Mouse (Mus musculus): ENCODE results near the gene Ablim1. TPM values are rescaled to one million over a fixed set of nuclear protein-coding genes. Genes with fewer than 3 reads are reported as not detected.

The Ablim1 gene
- polyA plus RNA-seq, 1 experiment from 2014 or later = 6.1 TPM

DNA sequence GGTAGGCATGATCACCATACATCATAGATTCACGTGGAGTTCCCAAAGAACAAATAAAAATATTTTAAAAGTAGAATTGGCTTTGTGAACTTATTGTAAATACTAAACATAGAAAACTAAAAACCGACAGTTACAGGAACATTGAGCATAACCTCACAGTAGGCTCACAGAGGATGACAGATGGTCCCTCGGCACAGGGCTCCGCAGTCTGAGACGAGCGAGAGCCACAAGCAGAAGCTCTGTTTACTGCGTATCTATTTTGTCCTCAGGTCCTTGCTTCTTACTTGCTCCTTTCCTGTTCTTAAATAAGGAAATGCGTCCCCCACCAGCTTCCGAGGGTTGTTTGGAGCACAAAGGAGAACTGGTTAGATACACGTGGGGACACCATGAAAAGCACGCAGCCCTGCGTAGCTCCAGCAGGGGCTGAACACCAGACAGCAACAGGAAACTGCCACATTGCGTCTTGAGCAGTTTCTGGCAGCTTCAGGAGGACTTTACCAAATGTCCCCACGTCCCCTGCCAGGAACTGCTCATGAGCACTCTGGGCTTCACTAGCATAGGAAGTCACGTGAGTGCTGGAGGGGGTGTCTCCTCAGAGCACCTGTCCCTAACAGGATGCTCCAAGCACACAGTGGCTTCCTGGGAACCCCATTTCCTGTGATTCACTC lies 103.1 kb downstream of the Ablim1 start:
- Histone ChIP-seq H3K9me3 (replicated peaks) (no peaks in the 10 kb centered on the region), H3K27ac (no peak overlapping the region), H3K4me2 (no peak overlapping the region), H3K4me1 (no peaks in the 10 kb centered on the region), H3K36me3 (no peaks in the 10 kb centered on the region), H3K9ac (no peak overlapping the region), H3K4me3 (no peak overlapping the region), H3K27me3 (replicated peaks) (no peaks in the 10 kb centered on the region)
- no peak for ATAC-seq
- WGBS (ENCODE audit: insufficient replicate concordance) = 32% methylated on average over 15 of the region's 15 CpGs

DNA sequence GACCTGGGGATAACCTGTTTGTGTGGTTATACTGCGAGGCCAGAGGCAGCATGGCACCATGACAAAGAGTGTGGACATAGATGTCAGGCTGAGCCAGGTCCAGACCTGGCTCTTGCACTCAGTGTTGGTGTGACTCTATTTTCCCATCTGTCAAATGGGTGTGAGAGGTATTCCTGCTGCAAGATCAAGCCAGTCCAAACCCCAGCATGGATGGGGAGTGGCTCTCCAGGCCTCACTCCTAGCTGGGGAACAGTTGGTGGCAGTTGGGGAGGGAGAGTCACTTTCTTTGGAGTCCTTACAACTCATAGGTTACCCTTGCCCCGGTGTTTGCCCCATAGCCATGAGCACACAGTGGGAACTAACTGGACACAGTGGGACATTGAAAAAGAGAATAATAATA lies 103.8 kb downstream of the Ablim1 start:
- WGBS (ENCODE audit: insufficient replicate concordance) = 74% methylated on average over 2 of the region's 2 CpGs
- no peak for ATAC-seq

DNA sequence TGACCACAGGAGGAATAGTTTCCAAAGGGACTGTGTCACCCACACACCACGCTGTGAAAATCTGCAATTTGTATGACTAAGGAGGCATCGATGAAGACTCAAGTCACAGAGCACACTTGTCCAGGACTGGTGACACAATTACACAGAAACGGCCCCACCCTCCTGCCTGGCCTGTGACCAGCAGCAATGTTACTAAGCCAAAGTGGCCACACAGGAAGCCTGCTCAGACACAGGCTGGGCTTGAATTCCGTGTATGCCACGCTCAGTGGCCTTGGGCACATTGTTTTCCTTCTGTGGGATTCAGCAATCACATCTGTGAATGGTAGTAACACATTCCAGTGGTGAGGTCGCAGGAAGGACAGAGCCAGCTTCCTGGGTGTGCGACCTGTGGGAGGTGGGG lies 110.6 kb downstream of the Ablim1 start:
- H3K9me3 ChIP-seq (replicated peaks) = no peaks in the 10 kb centered on the region
- H3K4me2 ChIP-seq = no peak overlapping the region
- 55% methylated on average over 7 of the region's 7 CpGs for WGBS (ENCODE audit: insufficient replicate concordance)
- peaks cover 11% of the 10 kb centered on the region for H3K4me1 ChIP-seq
- H3K9ac ChIP-seq = no peak overlapping the region
- no peak overlapping the region for H3K27ac ChIP-seq
- H3K36me3 ChIP-seq = no peaks in the 10 kb centered on the region
- no peak for ATAC-seq
- H3K4me3 ChIP-seq = no peak overlapping the region
- no peaks in the 10 kb centered on the region; the same call in 1 of the 2 replicates for H3K27me3 ChIP-seq (replicated peaks)

More for the DNA sequence above, 103.8 kb downstream of the Ablim1 start:
- Histone ChIP-seq H3K27ac (no peak overlapping the region), H3K4me3 (no peak overlapping the region), H3K9me3 (replicated peaks) (no peaks in the 10 kb centered on the region), H3K4me1 (no peaks in the 10 kb centered on the region), H3K4me2 (no peak overlapping the region), H3K27me3 (replicated peaks) (no peaks in the 10 kb centered on the region), H3K9ac (no peak overlapping the region), H3K36me3 (no peaks in the 10 kb centered on the region)

DNA sequence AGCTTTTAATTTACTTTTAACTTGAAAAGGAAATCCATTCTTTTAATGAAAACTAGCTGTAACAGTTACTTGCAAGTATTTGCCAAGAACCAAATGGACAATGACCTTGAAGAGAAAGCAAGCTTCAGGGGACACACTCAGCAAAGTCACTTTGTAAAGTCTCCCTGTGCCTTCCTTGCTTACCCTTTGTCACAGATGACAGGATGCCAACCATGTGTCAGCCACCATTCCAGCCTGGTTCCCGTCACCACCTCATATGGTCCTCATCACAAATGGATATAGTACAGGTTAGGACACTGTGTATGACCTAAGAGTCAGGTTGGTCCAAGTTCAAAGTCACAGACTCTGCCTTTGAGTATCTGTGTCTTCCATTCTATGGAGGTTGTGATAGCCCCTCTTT lies 112.2 kb downstream of the Ablim1 start:
- Histone ChIP-seq H3K4me3 (no peak overlapping the region), H3K9me3 (replicated peaks) (no peaks in the 10 kb centered on the region), H3K4me1 (peaks cover 20% of the 10 kb centered on the region), H3K9ac (no peak overlapping the region), H3K27me3 (replicated peaks) (peaks cover 15% of the 10 kb centered on the region), H3K27ac (no peak overlapping the region), H3K4me2 (no peak overlapping the region), H3K36me3 (no peaks in the 10 kb centered on the region)
- WGBS (ENCODE audit: insufficient replicate concordance) = 72% methylated on average over 1 of the region's 1 CpGs
- no peak for ATAC-seq

DNA sequence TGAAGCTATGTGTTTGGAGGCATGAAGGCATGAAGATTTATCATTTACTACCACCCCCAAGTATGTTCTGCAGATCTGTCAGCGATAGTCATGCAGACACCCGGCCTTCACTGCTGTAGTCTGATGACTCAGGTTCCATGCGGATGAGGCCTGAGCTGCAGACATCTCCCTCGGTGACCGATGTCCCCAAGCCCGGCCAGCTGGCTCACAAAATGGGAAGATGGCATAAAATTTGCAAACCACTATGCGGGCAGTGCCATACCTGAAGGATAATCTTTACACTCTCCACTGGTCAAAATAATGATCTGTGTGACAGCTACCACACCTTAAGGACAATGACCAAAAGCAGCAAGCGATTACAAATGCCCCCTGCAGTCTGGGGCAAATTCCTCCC lies 113.6 kb downstream of the Ablim1 start:
- Histone ChIP-seq H3K4me1 (peaks cover 20% of the 10 kb centered on the region), H3K27ac (no peak overlapping the region), H3K36me3 (no peaks in the 10 kb centered on the region), H3K4me3 (no peak overlapping the region), H3K27me3 (replicated peaks) (peaks cover 30% of the 10 kb centered on the region), H3K9me3 (replicated peaks) (no peaks in the 10 kb centered on the region), H3K9ac (no peak overlapping the region), H3K4me2 (no peak overlapping the region)
- ATAC-seq = no peak
- WGBS (ENCODE audit: insufficient replicate concordance) = 67% methylated on average over 8 of the region's 8 CpGs

DNA sequence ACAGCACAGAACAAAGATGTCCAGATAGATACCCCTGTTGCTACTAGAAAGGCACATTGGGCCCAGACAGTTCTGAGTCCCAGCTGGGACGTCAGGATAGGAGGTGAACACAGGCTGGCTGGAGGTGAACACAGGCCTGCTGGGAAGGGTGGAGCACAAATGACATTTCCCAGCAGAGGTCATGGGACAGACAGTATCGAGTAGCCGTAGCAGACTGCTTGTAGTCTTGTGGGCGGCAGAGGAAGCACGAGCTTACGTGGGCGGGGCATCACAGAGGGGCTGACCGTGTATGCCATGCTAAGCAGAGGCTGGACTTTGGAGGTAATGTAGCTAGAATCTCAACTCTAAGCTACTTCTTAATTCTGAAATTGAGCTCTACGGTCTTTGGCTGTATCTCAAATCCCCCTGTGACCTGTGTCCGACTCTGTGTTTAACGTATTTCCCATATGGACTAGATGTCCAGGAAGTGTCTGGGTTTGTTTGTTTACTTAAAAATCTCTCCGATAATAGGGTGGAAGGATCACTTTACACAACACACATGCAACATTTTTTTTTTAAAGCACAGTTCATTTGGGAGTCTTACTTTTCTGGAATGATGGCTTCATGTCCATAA lies 114.1 kb downstream of the Ablim1 start:
- 0 out of 2 replicates have a peak, but pooled peaks have one; percentile 21 for ATAC-seq
- peaks cover 35% of the 10 kb centered on the region for H3K27me3 ChIP-seq (replicated peaks)
- peaks cover 20% of the 10 kb centered on the region for H3K4me1 ChIP-seq
- H3K4me2 ChIP-seq = no peak overlapping the region
- no peak overlapping the region for H3K4me3 ChIP-seq
- no peaks in the 10 kb centered on the region for H3K9me3 ChIP-seq (replicated peaks)
- H3K27ac ChIP-seq = no peak overlapping the region
- no peak overlapping the region for H3K9ac ChIP-seq
- no peaks in the 10 kb centered on the region for H3K36me3 ChIP-seq
- 45% methylated on average over 12 of the region's 12 CpGs for WGBS (ENCODE audit: insufficient replicate concordance)

DNA sequence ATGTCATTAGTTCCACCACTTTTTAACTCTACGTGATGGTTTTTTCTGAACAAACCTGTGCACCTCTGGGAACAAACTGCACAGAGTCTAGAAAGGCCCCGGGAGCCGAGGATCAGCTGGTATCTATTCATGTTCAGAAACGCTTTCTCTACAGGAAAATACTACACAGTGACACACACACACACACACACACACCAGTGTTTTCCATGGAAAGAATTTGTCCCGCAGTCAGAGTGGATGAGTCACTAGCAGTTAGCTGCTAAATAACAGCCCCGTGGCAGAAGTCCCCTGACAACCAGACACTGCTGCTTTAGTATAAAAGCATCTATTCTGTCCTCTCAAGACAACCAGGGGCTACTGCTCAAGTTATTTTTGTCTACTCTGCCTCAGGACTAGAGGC lies 115.4 kb downstream of the Ablim1 start:
- ATAC-seq = no peak
- Histone ChIP-seq H3K4me3 (no peak overlapping the region), H3K9ac (no peak overlapping the region), H3K4me2 (no peak overlapping the region), H3K27me3 (replicated peaks) (peaks cover 46% of the 10 kb centered on the region), H3K9me3 (replicated peaks) (no peaks in the 10 kb centered on the region), H3K4me1 (peaks cover 20% of the 10 kb centered on the region), H3K36me3 (no peaks in the 10 kb centered on the region), H3K27ac (no peak overlapping the region)
- 50% methylated on average over 6 of the region's 6 CpGs for WGBS (ENCODE audit: insufficient replicate concordance)

DNA sequence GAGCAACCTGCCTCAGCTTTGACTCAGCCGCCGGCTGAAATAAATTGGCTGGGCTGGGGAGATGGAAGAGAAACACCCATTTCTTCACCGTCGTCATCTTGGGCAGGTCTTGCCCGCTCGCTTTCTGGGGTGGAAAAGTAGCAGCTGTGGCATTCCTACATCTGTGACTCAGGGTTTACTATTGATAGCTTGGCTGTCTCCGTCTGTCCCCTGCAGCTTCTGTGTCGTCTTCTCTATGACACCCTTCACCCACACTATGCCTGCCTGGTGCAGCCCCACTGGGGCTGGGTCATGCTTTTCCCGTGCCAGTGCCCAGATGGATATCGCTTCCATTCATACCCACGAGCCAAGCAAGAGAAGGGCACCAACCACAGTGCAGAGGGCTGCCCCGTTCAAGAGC lies 116.2 kb downstream of the Ablim1 start:
- Histone ChIP-seq H3K27ac (no peak overlapping the region), H3K4me2 (no peak overlapping the region), H3K4me3 (no peak overlapping the region), H3K27me3 (replicated peaks) (peaks cover 46% of the 10 kb centered on the region), H3K4me1 (peaks cover 20% of the 10 kb centered on the region), H3K9ac (no peak overlapping the region), H3K9me3 (replicated peaks) (no peaks in the 10 kb centered on the region), H3K36me3 (no peaks in the 10 kb centered on the region)
- no peak for ATAC-seq
- 75% methylated on average over 12 of the region's 12 CpGs for WGBS (ENCODE audit: insufficient replicate concordance)

DNA sequence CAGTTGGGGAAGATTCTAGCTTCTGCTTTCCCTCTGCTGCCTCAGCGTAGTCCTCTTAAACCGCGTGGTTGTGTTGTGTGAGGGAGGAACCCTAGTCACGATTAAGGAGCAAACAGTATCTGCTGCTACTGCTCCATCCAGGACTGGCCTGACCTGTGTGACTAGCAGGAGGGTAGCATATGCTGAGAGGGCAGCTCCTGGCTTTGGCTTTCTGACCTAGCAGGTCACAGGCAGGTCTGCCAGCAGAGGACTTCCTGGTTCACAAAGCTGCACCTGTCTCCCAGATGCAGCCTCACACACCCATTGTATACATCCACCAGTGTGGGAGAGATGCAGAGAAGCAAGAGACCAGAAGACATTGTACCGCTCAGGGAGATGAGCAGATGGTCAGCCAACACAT lies 116.7 kb downstream of the Ablim1 start:
- H3K9me3 ChIP-seq (replicated peaks) = no peaks in the 10 kb centered on the region
- no peak for ATAC-seq
- H3K4me1 ChIP-seq = peaks cover 20% of the 10 kb centered on the region
- H3K36me3 ChIP-seq = no peaks in the 10 kb centered on the region
- H3K27ac ChIP-seq = no peak overlapping the region
- whole genome bisulfite sequencing (ENCODE audit: insufficient replicate concordance) = 43% methylated on average over 5 of the region's 5 CpGs
- peaks cover 46% of the 10 kb centered on the region for H3K27me3 ChIP-seq (replicated peaks)
- H3K4me3 ChIP-seq = no peak overlapping the region
- no peak overlapping the region for H3K4me2 ChIP-seq
- H3K9ac ChIP-seq = no peak overlapping the region

DNA sequence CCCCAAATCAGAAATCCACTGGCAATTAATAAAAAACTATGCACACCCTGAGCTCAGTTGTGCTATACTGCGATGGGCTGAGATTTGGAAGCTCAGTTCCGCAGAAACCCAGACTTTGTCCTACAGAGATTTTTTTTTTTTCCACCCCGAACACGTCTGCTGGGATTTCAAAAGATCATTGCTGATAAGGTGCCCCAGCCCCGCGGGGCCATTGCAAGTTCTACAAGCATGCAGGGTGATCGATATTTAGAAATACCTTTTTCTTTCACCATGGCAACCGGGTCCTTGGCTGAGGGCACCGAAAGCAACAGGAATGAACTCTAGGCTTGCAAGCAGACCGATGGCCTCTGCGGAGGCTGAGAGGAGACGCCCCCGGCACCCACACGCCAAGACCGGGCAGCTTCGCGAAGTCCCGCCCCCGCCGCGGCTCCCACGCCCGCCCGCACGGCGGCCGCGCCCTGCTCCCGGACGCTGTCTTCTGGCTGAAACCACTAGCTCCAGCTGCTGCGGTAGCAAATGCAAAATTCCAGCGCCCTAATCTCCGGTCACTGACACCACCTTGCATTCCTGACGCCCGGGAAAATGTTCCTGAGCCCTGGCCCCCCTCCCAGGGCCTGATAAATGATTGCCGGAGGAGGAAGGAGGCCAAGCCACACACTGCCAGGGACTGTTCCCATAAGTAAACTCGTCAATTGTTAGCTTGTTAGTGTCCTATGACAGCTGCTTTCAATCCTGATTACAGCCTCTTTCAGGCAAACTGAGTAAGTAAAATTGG lies 117.5 kb downstream of the Ablim1 start:
- ATAC-seq = no peak; the same call in 1 of the 2 replicates
- Histone ChIP-seq H3K9me3 (replicated peaks) (no peaks in the 10 kb centered on the region), H3K27me3 (replicated peaks) (peaks cover 46% of the 10 kb centered on the region), H3K4me1 (peaks cover 20% of the 10 kb centered on the region), H3K36me3 (no peaks in the 10 kb centered on the region), H3K9ac (no peak overlapping the region), H3K4me2 (peak overlapping the region; percentile 59), H3K4me3 (peak overlapping the region; percentile 40), H3K27ac (no peak overlapping the region)
- WGBS (ENCODE audit: insufficient replicate concordance) = 5% methylated on average over 36 of the region's 37 CpGs

DNA sequence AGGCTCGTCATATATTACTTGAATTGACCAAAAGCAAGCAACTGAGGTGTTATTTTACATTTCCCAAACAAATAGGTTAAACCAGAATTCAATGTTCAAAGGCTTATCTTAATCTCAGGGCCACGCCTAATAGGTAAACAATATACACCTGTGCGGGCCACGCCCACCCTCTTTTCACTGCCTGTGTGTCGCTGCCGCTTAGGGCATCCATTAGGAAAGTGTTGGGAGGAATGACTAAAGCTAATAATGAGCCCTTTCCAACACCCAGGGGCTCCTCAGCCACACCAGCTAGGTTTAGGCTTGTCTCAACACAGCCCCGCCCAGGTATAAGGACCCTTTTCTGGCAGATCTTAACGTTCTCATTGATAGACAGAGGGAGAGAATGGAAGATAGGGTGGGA lies 118.1 kb downstream of the Ablim1 start:
- Histone ChIP-seq H3K27me3 (replicated peaks) (peaks cover 46% of the 10 kb centered on the region), H3K4me2 (peak overlapping the region; percentile 59), H3K9ac (no peak overlapping the region), H3K4me3 (peak overlapping the region; percentile 40), H3K36me3 (no peaks in the 10 kb centered on the region), H3K9me3 (replicated peaks) (no peaks in the 10 kb centered on the region), H3K4me1 (peaks cover 20% of the 10 kb centered on the region), H3K27ac (no peak overlapping the region)
- WGBS (ENCODE audit: insufficient replicate concordance) = 32% methylated on average over 8 of the region's 8 CpGs
- ATAC-seq = no peak

Measured in liver, embryonic 12.5 days (tissue).